17 mouse cellular contexts compared by ENCODE assay signal in the genomic region with DNA sequence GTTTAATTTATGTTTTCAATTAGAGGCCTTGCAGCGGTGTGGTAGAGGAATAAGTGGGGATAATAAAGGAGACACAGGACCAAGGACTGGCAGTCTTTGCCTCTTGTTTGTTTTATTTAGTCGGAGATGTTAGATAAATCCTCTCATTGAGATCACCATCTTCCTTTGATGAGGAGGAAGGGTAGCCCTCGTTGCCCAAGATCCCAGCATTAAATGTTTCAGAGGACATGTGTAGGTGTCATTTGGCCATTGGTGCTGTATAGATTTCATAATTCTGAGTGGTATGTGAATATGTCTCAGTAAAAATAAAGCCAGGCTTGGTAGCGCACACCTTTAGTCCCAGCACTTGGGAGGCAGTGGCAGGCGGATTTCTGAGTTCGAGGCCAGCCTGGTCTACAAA.
"Had no signal": no experiment of that assay in that cellular context is flagged by ENCODE, and none has a peak within 500 bp of the region (broad histone marks: within the 10 kb centered on the region; RNA-seq: fewer than 3 reads in every experiment).

No protein-coding gene starts in this region.

- DNase-seq: lung, adult 18-20 months; lung, embryonic 14.5 days; lung, postnatal 10 days; lung, postnatal 4 days; right cerebral cortex, adult 18-20 months; right cerebral cortex, postnatal 25 days; right cerebral cortex, postnatal 4 days; spleen, adult 18-20 months; thymus, adult 18-20 months; thymus, postnatal 14 days; thymus, postnatal 36 days had no signal

- H3K4me3 ChIP-seq: midbrain, embryonic 10.5 days; midbrain, embryonic 13.5 days; myocyte; neural tube, embryonic 13.5 days; neural tube, embryonic 15.5 days had no signal

- H3K27ac ChIP-seq: midbrain, embryonic 10.5 days; midbrain, embryonic 13.5 days; neural tube, embryonic 13.5 days; neural tube, embryonic 15.5 days had no signal

- H3K36me3 ChIP-seq: midbrain, embryonic 10.5 days; midbrain, embryonic 13.5 days; neural tube, embryonic 13.5 days; neural tube, embryonic 15.5 days had no signal

- H3K9ac ChIP-seq: lung, embryonic 14.5 days; midbrain, embryonic 13.5 days; neural tube, embryonic 13.5 days; neural tube, embryonic 15.5 days had no signal

- H3K27me3 ChIP-seq: midbrain, embryonic 13.5 days; neural tube, embryonic 13.5 days; neural tube, embryonic 15.5 days had no signal

- H3K4me2 ChIP-seq: lung, embryonic 14.5 days; midbrain, embryonic 13.5 days; neural tube, embryonic 13.5 days; neural tube, embryonic 15.5 days had no signal

- ATAC-seq: midbrain, embryonic 13.5 days; midbrain, embryonic 16.5 days had no signal

- H3K9me3 ChIP-seq: midbrain, embryonic 10.5 days; midbrain, embryonic 13.5 days; neural tube, embryonic 13.5 days; neural tube, embryonic 15.5 days had no signal
